Mouse (Mus musculus) right cerebral cortex, postnatal 4 days (tissue): ENCODE measurements around the gene Hist1h2bp.
"Not testable (repeated sequence)": the region's sequence is repeated elsewhere in the genome, so short reads cannot be mapped to it uniquely, and the experiment has no call there.

Experiments used
- DNase-seq: peaks from one replicate; pipeline ENCODE4 v3.0.0-alpha.2; 2022

Gene Hist1h2bp

GRCm38 (mm10) chr13:21786899-21787629 is at the start of gene Hist1h2bp, which contains the start of gene Hist1h2an:
TSS of gene Hist1h2bp (plus strand) at chr13:21787461.
TSS of gene Hist1h2an (minus strand) at chr13:21787218.
- peak; percentile 73 for DNase-seq

DNA sequence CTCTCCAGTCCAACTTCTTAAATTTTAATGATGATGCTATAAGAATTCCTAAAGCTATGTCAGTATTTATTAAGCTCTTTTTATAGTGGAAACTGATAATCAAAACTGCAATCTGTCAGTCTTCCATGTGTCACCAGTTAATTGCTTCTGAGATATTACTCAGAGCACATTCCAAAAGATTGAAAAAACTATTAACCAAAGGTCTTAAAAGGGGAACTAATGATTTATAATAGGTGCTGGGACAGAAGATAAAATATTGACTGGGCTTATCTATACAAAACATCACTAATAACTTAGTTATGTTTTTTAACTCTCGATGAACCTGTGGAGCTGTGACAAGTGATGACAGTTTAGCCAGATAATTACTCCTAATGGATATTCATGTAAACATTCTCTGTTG is 42.3 kb upstream of the Hist1h2bp start:
- no peak for DNase-seq

DNA sequence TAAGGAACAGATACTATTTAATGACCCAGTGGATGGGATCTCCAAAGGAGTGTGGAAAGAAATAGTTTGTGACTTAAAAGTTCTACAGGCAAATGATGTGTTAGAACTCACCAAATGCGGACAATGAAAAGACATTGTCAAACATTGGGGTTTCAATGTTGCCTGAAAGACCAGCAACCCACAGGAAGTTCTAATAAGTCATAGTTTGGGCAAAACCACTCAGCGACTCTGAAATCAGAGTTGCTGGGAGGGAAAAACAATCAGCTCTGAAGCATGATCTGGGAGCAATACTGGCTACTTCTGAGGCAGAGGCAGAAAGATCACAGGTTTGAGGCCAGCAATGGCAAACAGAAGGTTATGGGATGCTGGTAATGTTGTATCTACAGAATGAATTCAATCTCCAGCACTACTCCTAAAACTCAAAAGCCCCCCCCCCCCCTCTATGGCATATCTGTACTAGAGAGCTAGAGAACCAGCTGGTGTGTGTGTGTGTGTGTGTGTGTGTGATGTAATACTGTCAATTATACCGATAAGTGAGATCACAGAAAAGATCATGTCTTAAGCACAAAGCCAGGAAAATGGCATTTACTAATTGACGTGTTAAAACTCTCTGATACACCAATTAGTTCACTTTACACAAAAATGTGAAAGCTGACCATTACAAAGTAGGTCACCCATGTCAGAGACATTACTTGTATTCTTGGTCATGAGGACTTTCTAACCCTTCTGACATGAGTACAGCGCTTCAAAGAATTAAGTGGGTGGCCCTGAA is 37.7 kb upstream of the Hist1h2bp start:
- DNase-seq, result no peak

- peak; percentile 93 for DNase-seq
Measured at GRCm38 (mm10) chr13:21750159-21751017, 36.9 kb upstream of the Hist1h2bp start, which contains the start of gene Hist1h4k. TSS of gene Hist1h4k (minus strand) at chr13:21750505.

DNA sequence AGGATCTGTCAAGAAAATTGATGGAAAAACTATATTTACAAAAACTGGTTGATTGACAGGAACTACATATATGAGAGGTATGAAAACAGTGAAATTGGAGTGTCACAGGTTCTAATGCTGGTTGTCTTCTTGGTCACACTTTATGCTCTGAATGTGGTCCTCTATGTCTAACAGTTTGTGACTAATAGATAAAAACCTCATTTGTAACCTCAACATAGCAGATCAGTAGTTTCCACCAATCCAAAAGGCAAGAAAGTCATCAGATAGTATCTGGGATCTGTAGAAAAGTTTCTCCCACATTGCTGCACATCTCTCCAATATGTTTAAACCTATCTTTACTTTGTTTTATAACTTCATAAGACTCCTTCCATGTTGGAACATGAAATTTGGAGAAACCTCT is 35.8 kb upstream of the Hist1h2bp start:
- DNase-seq, result no peak

- DNase-seq, result no peak
Measured at GRCm38 (mm10) chr13:21751827-21752226, 35.4 kb upstream of the Hist1h2bp start.

DNA sequence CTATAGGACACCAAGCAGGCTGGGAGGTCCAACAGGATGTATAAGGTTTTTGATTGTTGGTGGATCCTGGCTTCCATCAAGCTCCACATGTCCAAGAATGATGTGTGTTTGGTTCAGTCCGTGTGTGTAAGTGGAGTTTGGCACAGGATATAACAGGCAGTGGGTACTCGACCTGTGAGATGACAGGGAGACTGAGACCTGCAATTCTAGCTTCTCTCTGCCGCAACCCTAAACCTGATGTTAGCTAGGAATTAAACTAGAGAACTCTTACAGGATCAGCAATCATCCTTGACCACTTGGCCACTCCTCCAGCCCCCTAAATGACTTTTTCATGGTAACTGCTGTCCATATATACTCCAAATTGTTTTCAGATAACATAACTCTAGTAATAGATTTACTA is 34.9 kb upstream of the Hist1h2bp start:
- no peak for DNase-seq

DNA sequence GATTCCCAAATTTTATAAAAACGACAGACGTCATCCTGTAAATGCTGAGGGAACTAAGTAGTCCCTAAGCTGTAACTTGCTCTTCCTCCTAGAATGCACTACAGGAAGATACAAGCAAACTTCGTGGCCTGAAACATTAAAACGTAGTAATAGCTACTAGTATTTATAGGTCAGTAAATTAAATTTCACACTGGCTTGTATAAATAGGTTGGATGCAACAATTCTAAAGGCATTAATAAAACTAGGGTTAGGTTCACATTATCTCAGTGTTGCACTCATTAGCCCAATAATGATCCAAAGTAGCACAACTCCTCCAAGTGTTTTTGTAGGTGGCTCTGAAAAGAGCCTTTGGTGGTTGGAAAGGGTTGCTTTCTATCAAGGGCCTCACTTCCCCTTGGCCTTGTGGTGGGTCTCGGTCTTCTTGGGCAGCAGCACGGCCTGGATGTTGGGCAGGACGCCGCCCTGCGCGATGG is 34.2 kb upstream of the Hist1h2bp start:
- DNase-seq, result no peak

- DNase-seq, result peak; percentile 16
Measured at GRCm38 (mm10) chr13:21753524-21754285, 33.6 kb upstream of the Hist1h2bp start, which contains the start of the genes Hist1h2ak and Hist1h2bn. TSS of gene Hist1h2ak (minus strand) at chr13:21753827. TSS of gene Hist1h2bn (plus strand) at chr13:21754123.

- peak; percentile 51 for DNase-seq
Measured at GRCm38 (mm10) chr13:21754294-21755001, 32.8 kb upstream of the Hist1h2bp start.

GRCm38 (mm10) chr13:21755707-21756106 is 31.6 kb upstream of the Hist1h2bp start:
- DNase-seq, result no peak

DNA sequence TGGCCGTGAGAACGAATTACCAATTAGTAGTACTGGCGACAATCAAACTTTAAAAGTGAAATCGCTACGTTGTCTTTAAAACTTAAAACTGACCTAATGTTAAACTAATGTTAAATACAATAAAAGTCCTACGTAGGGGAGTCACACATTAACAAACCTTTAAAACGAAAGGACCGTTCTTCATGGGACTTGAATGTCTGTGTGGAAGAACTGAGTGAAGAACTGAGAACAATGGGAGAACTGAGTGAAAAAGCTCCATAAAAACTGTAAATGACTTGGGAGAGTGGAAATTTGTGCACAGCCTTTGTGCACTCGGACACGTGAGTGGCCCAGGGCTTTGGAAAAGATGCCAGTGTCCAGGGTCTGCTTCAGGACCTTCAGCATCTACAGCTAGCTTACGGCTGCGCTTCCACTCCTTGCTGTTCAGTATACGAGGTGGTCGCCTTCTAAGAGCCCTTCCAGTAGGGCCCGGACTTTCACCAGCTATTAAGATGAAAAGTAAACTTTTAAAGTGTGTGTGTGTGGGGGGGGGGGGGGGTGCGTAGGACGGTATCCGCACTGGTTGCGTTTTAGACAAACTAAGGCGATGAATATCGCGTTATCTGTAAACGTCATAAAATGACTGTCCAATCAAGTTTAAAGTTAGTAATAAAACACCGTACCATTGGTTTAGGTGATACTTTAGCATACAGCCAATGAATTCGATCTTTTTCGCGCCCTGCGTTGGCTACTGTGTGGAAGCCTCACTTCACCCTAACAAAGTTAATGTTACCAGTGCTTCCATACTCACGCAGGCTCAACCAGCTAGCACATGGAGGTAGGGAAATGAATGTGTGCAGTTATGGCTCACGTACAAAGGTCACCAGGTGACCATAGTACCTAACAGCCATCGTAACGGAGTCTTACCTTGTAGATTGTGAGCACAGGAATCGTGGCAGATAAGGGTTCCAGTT is 8.2 kb upstream of the Hist1h2bp start:
- peak; percentile 51 for DNase-seq

DNA sequence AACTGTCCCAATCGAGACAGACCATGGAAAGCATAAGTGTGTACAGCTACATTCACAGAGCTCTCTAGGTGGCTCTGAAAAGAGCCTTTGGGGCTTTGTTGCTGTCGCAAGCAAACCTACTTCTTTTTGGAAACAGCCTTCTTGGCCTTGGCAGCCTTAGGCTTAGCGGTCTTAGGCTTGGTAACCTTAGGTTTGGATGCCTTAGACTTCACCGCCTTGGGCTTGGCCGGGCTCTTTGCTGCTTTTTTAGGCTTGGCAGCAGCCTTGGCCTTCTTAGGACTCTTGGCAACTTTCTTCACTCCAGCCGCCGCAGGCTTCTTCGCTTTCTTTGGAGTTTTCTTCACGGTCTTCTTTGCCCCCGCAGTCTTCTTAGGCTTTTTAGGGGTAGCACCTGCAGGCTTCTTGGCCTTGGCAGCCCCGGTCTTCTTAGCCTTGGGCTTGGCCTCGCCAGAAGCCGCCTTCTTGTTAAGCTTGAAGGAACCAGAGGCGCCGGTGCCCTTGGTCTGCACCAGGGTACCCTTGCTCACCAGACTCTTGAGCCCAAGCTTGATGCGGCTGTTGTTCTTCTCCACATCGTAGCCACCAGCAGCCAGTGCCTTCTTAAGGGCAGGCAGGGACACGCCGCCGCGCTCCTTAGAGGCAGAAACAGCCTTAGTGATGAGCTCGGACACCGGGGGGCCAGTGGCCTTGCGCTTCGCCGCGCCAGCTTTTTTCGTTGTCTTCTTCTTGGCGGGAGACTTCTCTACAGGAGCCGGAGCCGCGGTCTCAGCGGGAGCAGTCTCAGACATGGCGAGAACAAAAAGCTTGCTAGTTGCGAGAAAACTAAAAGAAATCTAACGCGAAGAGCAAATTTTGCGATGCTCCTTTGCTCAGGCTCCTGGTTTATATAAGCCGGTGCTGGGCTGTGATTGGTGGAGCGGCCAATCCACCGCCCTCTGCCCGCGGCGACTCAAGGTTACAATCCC is 7.2 kb upstream of the Hist1h2bp start, which contains the start of gene Hist1h1b:
TSS of gene Hist1h1b (minus strand) at position 859 of the 965 bp plus-strand sequence.
- peak; percentile 12 for DNase-seq

DNA sequence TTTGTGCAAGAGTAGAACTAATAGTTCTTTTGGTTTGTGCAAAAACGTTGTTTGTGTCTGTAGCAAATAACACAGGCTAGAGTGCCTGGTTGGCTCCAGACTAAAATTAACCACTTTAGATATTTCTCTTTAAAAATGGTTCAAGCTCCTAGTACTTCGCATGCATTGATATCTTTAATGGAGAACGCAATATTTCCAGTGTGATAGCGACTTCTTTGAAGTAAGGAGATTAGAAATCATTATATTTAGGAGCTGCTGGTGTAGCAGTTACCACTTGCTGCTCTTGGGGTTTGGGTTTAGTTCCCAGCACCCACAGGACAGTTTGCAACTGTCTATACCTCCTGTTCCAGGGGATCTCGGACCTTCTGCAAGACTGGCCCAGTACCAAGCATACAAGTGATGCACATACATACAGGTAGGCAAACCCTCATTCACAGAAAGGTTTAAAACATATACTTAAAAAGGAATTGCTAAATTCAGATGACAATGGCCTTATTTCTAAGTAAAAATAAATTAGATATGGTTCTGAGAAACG is 6.2 kb upstream of the Hist1h2bp start:
- no peak for DNase-seq

DNA sequence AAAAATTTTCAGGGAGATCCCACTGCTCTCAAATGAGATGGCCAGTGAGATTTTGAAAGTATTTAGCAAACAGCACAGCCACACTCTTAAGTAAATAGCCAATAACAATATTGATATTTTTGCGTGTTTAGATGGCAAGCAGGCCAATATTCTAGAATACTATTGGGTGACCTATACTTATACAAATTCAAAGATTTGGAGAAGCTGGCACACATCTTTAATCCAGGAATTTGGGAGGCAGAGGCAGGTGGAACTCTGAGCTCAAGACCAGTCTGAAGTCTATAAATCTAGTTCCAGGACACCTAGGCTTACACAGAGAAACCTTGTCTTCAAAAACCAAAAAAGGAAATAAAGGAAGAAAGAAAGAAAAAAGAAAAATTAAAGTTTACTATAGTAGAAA is 5.6 kb upstream of the Hist1h2bp start:
- no peak for DNase-seq

- DNase-seq, result not testable (repeated sequence)
Measured at GRCm38 (mm10) chr13:21782361-21783254, 4.7 kb upstream of the Hist1h2bp start.

GRCm38 (mm10) chr13:21783255-21783617 is 4.0 kb upstream of the Hist1h2bp start, which contains the start of gene Hist1h3i:
TSS of gene Hist1h3i (minus strand) at chr13:21783370.
- DNase-seq, result peak; percentile 8
